Mouse (Mus musculus): ENCODE data around the gene Nutf2-ps1. TPM values are rescaled to one million over a fixed set of nuclear protein-coding genes. Genes with fewer than 3 reads are reported as not detected.
A peak's percentile ranks its signal among the peaks of the same experiment; 100 is the strongest.

The Nutf2-ps1 gene
- polyA plus RNA-seq, 1 experiment from 2014 or later: 281 TPM

GRCm38 (mm10) chr19:53578597-53579252 lies 10.1 kb downstream of the Nutf2-ps1 start:
- Histone ChIP-seq H3K36me3 (no peaks in the 10 kb centered on the region), H3K4me3 (replicated peaks) (no peak overlapping the region), H3K9me3 (replicated peaks) (no peaks in the 10 kb centered on the region), H3K9ac (no peak overlapping the region), H3K4me1 (replicated peaks) (peaks cover 9% of the 10 kb centered on the region), H3K4me2 (no peak overlapping the region), H3K27me3 (no peaks in the 10 kb centered on the region), H3K27ac (no peak overlapping the region)
- ATAC-seq (ENCODE audit: low read depth) (no peak), DNase-seq (peak; percentile 21)
- 10% methylated on average over 8 of the region's 8 CpGs for WGBS (ENCODE audit: insufficient replicate concordance)

GRCm38 (mm10) chr19:53577025-53577800 lies 11.7 kb downstream of the Nutf2-ps1 start:
- Histone ChIP-seq H3K27ac (no peak overlapping the region), H3K27me3 (no peaks in the 10 kb centered on the region), H3K4me3 (replicated peaks) (no peak overlapping the region), H3K4me1 (replicated peaks) (peaks cover 9% of the 10 kb centered on the region), H3K9me3 (replicated peaks) (no peaks in the 10 kb centered on the region), H3K36me3 (no peaks in the 10 kb centered on the region), H3K4me2 (no peak overlapping the region), H3K9ac (no peak overlapping the region)
- DNase-seq: no peak
- no peak for ATAC-seq (ENCODE audit: low read depth)
- 68% methylated on average over 11 of the region's 11 CpGs for WGBS (ENCODE audit: insufficient replicate concordance)

DNA sequence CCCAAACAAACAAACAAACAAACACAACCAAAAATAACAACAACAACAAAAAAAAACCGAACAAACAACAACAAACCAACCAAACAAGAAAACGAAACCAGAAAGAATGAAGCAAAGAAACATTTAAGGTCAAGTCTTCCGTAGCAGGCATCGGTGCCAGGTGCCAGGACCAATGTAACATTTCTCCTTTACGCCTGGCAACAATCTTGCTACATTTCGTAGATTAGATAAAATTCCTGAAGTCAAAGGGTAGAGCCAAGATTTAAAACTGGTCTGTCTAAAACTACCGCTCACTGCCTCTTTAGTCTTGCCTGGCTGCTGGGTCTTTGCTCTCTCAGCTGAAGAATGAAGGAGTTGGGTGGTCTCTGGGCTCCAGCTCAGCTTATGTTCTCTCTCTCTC lies 12.8 kb downstream of the Nutf2-ps1 start:
- H3K4me3 ChIP-seq (replicated peaks): no peak overlapping the region
- peaks cover 19% of the 10 kb centered on the region for H3K4me1 ChIP-seq (replicated peaks)
- no peak overlapping the region for H3K9ac ChIP-seq
- no peak overlapping the region for H3K27ac ChIP-seq
- no peak overlapping the region for H3K4me2 ChIP-seq
- ATAC-seq (ENCODE audit: low read depth): no peak
- DNase-seq: no peak
- H3K27me3 ChIP-seq: no peaks in the 10 kb centered on the region
- WGBS (ENCODE audit: insufficient replicate concordance): 71% methylated on average over 7 of the region's 7 CpGs
- no peaks in the 10 kb centered on the region for H3K9me3 ChIP-seq (replicated peaks)
- H3K36me3 ChIP-seq: no peaks in the 10 kb centered on the region

GRCm38 (mm10) chr19:53575296-53576010 lies 13.4 kb downstream of the Nutf2-ps1 start:
- Histone ChIP-seq H3K9ac (no peak overlapping the region), H3K27me3 (no peaks in the 10 kb centered on the region), H3K9me3 (replicated peaks) (no peaks in the 10 kb centered on the region), H3K27ac (no peak overlapping the region), H3K36me3 (no peaks in the 10 kb centered on the region), H3K4me2 (no peak overlapping the region), H3K4me1 (replicated peaks) (peaks cover 22% of the 10 kb centered on the region), H3K4me3 (replicated peaks) (no peak overlapping the region)
- DNase-seq (no peak), ATAC-seq (ENCODE audit: low read depth) (no peak)
- WGBS (ENCODE audit: insufficient replicate concordance): 41% methylated on average over 4 of the region's 4 CpGs

GRCm38 (mm10) chr19:53574546-53574945 lies 14.3 kb downstream of the Nutf2-ps1 start:
- Histone ChIP-seq H3K36me3 (no peaks in the 10 kb centered on the region), H3K9me3 (replicated peaks) (no peaks in the 10 kb centered on the region), H3K9ac (no peak overlapping the region), H3K4me3 (replicated peaks) (no peak overlapping the region), H3K4me1 (replicated peaks) (peaks cover 22% of the 10 kb centered on the region), H3K27ac (no peak overlapping the region), H3K27me3 (no peaks in the 10 kb centered on the region), H3K4me2 (no peak overlapping the region)
- ATAC-seq (ENCODE audit: low read depth): no peak
- WGBS (ENCODE audit: insufficient replicate concordance): 68% methylated on average over 7 of the region's 7 CpGs
- no peak for DNase-seq

GRCm38 (mm10) chr19:53574131-53574530 lies 14.7 kb downstream of the Nutf2-ps1 start:
- no peaks in the 10 kb centered on the region for H3K27me3 ChIP-seq
- H3K36me3 ChIP-seq: no peaks in the 10 kb centered on the region
- H3K9ac ChIP-seq: no peak overlapping the region
- ATAC-seq (ENCODE audit: low read depth) (no peak), DNase-seq (no peak)
- H3K4me2 ChIP-seq: no peak overlapping the region
- no peaks in the 10 kb centered on the region for H3K9me3 ChIP-seq (replicated peaks)
- no peak overlapping the region for H3K4me3 ChIP-seq (replicated peaks)
- H3K4me1 ChIP-seq (replicated peaks): peaks cover 22% of the 10 kb centered on the region
- H3K27ac ChIP-seq: no peak overlapping the region
- WGBS (ENCODE audit: insufficient replicate concordance): 61% methylated on average over 8 of the region's 8 CpGs

- Histone ChIP-seq H3K36me3 (no peaks in the 10 kb centered on the region), H3K4me2 (no peak overlapping the region), H3K9ac (no peak overlapping the region), H3K27me3 (no peaks in the 10 kb centered on the region), H3K4me1 (replicated peaks) (peaks cover 22% of the 10 kb centered on the region), H3K4me3 (replicated peaks) (no peak overlapping the region), H3K9me3 (replicated peaks) (no peaks in the 10 kb centered on the region), H3K27ac (no peak overlapping the region)
- ATAC-seq (ENCODE audit: low read depth) (no peak), DNase-seq (no peak)
- 74% methylated on average over 3 of the region's 3 CpGs for WGBS (ENCODE audit: insufficient replicate concordance)
These were observed 15.7 kb downstream of the Nutf2-ps1 start for GRCm38 (mm10) chr19:53573151-53573550.

- Histone ChIP-seq H3K4me3 (replicated peaks) (no peak overlapping the region), H3K27ac (no peak overlapping the region), H3K4me2 (no peak overlapping the region), H3K9ac (no peak overlapping the region), H3K36me3 (no peaks in the 10 kb centered on the region), H3K4me1 (replicated peaks) (peaks cover 22% of the 10 kb centered on the region), H3K27me3 (no peaks in the 10 kb centered on the region), H3K9me3 (replicated peaks) (no peaks in the 10 kb centered on the region)
- no peak for ATAC-seq (ENCODE audit: low read depth)
- WGBS (ENCODE audit: insufficient replicate concordance): 74% methylated on average over 12 of the region's 12 CpGs
- DNase-seq: no peak
These were observed 16.3 kb downstream of the Nutf2-ps1 start for GRCm38 (mm10) chr19:53572607-53573006.

- H3K27ac ChIP-seq: no peak overlapping the region
- WGBS (ENCODE audit: insufficient replicate concordance): 39% methylated on average over 18 of the region's 18 CpGs
- ATAC-seq (ENCODE audit: low read depth): no peak
These were observed 17.1 kb downstream of the Nutf2-ps1 start for GRCm38 (mm10) chr19:53571501-53572428.

GRCm38 (mm10) chr19:53571056-53571455 lies 17.8 kb downstream of the Nutf2-ps1 start:
- Histone ChIP-seq H3K9me3 (replicated peaks) (no peaks in the 10 kb centered on the region), H3K36me3 (no peaks in the 10 kb centered on the region), H3K4me1 (replicated peaks) (peaks cover 19% of the 10 kb centered on the region), H3K9ac (no peak overlapping the region), H3K27me3 (no peaks in the 10 kb centered on the region), H3K4me2 (no peak overlapping the region), H3K4me3 (replicated peaks) (no peak overlapping the region), H3K27ac (no peak overlapping the region)
- WGBS (ENCODE audit: insufficient replicate concordance): 53% methylated on average over 4 of the region's 4 CpGs
- no peak for DNase-seq
- ATAC-seq (ENCODE audit: low read depth): no peak

More at GRCm38 (mm10) chr19:53571501-53572428, 17.1 kb downstream of the Nutf2-ps1 start:
- Histone ChIP-seq H3K9ac (no peak overlapping the region), H3K9me3 (replicated peaks) (no peaks in the 10 kb centered on the region), H3K36me3 (no peaks in the 10 kb centered on the region), H3K4me1 (replicated peaks) (peaks cover 19% of the 10 kb centered on the region), H3K4me2 (no peak overlapping the region), H3K4me3 (replicated peaks) (no peak overlapping the region), H3K27me3 (no peaks in the 10 kb centered on the region)
- no peak for DNase-seq

- no peak for ATAC-seq (ENCODE audit: low read depth)
- H3K36me3 ChIP-seq: no peaks in the 10 kb centered on the region
- no peak for DNase-seq
- H3K4me3 ChIP-seq (replicated peaks): no peak overlapping the region
- no peak overlapping the region for H3K27ac ChIP-seq
- H3K27me3 ChIP-seq: no peaks in the 10 kb centered on the region
- no peak overlapping the region for H3K9ac ChIP-seq
- H3K4me1 ChIP-seq (replicated peaks): peaks cover 19% of the 10 kb centered on the region
- no peaks in the 10 kb centered on the region for H3K9me3 ChIP-seq (replicated peaks)
- whole genome bisulfite sequencing (ENCODE audit: insufficient replicate concordance): 57% methylated on average over 3 of the region's 3 CpGs
- no peak overlapping the region for H3K4me2 ChIP-seq
These were observed 20.3 kb downstream of the Nutf2-ps1 start for GRCm38 (mm10) chr19:53568553-53568952.
